Mouse (Mus musculus): ENCODE data around the gene Fkbp5. TPM values are rescaled to one million over a fixed set of nuclear protein-coding genes. Genes with fewer than 3 reads are reported as not detected.
"Not testable (repeated sequence)": the region's sequence is repeated elsewhere in the genome, so short reads cannot be mapped to it uniquely, and the experiment has no call there.

Fkbp5 gene
- total RNA-seq, 2 experiments from 2014 or later: 40.4 to 69.3 TPM

GRCm38 (mm10) chr17:28406471-28406870 is 110.9 kb downstream of the Fkbp5 start:
- intact Hi-C loops (cut with DNase I): no loop called here
- DNase-seq (ENCODE audit: low spot score in 2 of 2): peak in 1 of 2 experiments; percentile 40

GRCm38 (mm10) chr17:28404745-28405144 is 112.6 kb downstream of the Fkbp5 start:
- intact Hi-C loops (cut with DNase I): not testable (repeated sequence)

GRCm38 (mm10) chr17:28404301-28404700 is 113.0 kb downstream of the Fkbp5 start:
- DNase-seq (ENCODE audit: low spot score in 2 of 2): no peak
- intact Hi-C loops (cut with DNase I): no loop called here

More at GRCm38 (mm10) chr17:28404745-28405144, 112.6 kb downstream of the Fkbp5 start:
- DNase-seq (ENCODE audit: low spot score in 2 of 2): not testable (repeated sequence)

- no peak for DNase-seq (ENCODE audit: low spot score in 2 of 2)
- intact Hi-C loops (cut with DNase I): no loop called here
These were observed 122.3 kb downstream of the Fkbp5 start for GRCm38 (mm10) chr17:28394994-28395393.

- intact Hi-C loops (cut with DNase I): no loop called here
- DNase-seq (ENCODE audit: low spot score in 2 of 2): no peak
These were observed 123.1 kb downstream of the Fkbp5 start for GRCm38 (mm10) chr17:28394051-28394765.

GRCm38 (mm10) chr17:28391568-28392432 is 125.5 kb downstream of the Fkbp5 start:
- intact Hi-C loops (cut with DNase I): no loop called here
- DNase-seq (ENCODE audit: low spot score in 2 of 2): no peak

- no peak for DNase-seq (ENCODE audit: low spot score in 2 of 2)
- intact Hi-C loops (cut with DNase I): no loop called here
These were observed 128.8 kb downstream of the Fkbp5 start for GRCm38 (mm10) chr17:28388534-28388933.

- intact Hi-C loops (cut with DNase I): loop anchor here (1.0 kb wide), 1 partner anchor 142 kb away; no protein-coding TSS in a partner anchor
- peak; percentile 73 to 82 for DNase-seq (ENCODE audit: low spot score in 2 of 2)
These were observed 131.0 kb downstream of the Fkbp5 start for GRCm38 (mm10) chr17:28386150-28386905.

GRCm38 (mm10) chr17:28384298-28384697 is 133.0 kb downstream of the Fkbp5 start:
- intact Hi-C loops (cut with DNase I): no loop called here
- no peak for DNase-seq (ENCODE audit: low spot score in 2 of 2)

GRCm38 (mm10) chr17:28380255-28380654 is 137.1 kb downstream of the Fkbp5 start:
- intact Hi-C loops (cut with DNase I): no loop called here

GRCm38 (mm10) chr17:28375592-28376061 is 141.7 kb downstream of the Fkbp5 start:
- intact Hi-C loops (cut with DNase I): no loop called here
- DNase-seq (ENCODE audit: low spot score in 2 of 2): no peak

More at GRCm38 (mm10) chr17:28380255-28380654, 137.1 kb downstream of the Fkbp5 start:
- DNase-seq (ENCODE audit: low spot score in 2 of 2): no peak

- intact Hi-C loops (cut with DNase I): no loop called here
- no peak for DNase-seq (ENCODE audit: low spot score in 2 of 2)
These were observed 142.8 kb downstream of the Fkbp5 start for GRCm38 (mm10) chr17:28374494-28374893.

GRCm38 (mm10) chr17:28373821-28374220 is 143.5 kb downstream of the Fkbp5 start:
- intact Hi-C loops (cut with DNase I): no loop called here
- no peak for DNase-seq (ENCODE audit: low spot score in 2 of 2)

- intact Hi-C loops (cut with DNase I): no loop called here
- no peak for DNase-seq (ENCODE audit: low spot score in 2 of 2)
These were observed 145.4 kb downstream of the Fkbp5 start for GRCm38 (mm10) chr17:28371941-28372340.

- intact Hi-C loops (cut with DNase I): no loop called here
- DNase-seq (ENCODE audit: low spot score in 2 of 2): no peak
These were observed 146.0 kb downstream of the Fkbp5 start for GRCm38 (mm10) chr17:28371286-28371685.

GRCm38 (mm10) chr17:28369056-28369455 is 148.3 kb downstream of the Fkbp5 start:
- intact Hi-C loops (cut with DNase I): no loop called here
- DNase-seq (ENCODE audit: low spot score in 2 of 2): no peak

GRCm38 (mm10) chr17:28368449-28368848 is 148.9 kb downstream of the Fkbp5 start:
- intact Hi-C loops (cut with DNase I): no loop called here
- DNase-seq (ENCODE audit: low spot score in 2 of 2): peak; percentile 29 to 30

GRCm38 (mm10) chr17:28365122-28365521 is 152.2 kb downstream of the Fkbp5 start, which contains the start of gene Tulp1:
Tulp1 (minus strand) TSS chr17:28365222.
- intact Hi-C loops (cut with DNase I): no loop called here
- no peak for DNase-seq (ENCODE audit: low spot score in 2 of 2)

GRCm38 (mm10) chr17:28363507-28363906 is 153.8 kb downstream of the Fkbp5 start:
- DNase-seq (ENCODE audit: low spot score in 2 of 2): no peak
- intact Hi-C loops (cut with DNase I): no loop called here
